32 mouse cellular contexts compared by ENCODE assay signal in the genomic region with DNA sequence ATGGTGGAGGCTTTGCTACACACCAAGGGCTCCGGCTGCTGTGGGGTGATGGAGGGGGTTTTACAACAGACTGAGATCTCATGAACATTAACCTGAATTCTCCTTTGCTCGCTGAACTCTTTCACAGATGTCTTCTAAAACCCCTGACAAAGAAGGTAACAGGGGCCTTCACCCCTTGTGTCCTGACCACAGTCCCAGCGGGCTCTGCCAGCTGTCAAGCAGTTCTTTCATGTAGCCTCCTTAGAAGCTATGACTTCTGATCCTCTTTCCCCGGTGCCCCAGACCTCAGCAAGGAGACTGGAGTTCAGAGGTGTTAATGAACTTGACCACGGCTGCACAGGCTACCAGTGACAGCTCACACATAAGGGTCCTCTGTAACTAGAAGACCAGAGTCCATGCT.
"Had no signal": no experiment of that assay in that cellular context is flagged by ENCODE, and none has a peak within 500 bp of the region (broad histone marks: within the 10 kb centered on the region; RNA-seq: fewer than 3 reads in every experiment).

No protein-coding gene starts in this region.

- H3K36me3 ChIP-seq: liver, embryonic 15.5 days; midbrain, embryonic 10.5 days; midbrain, embryonic 12.5 days; midbrain, embryonic 15.5 days had no signal

- H3K9ac ChIP-seq: limb, embryonic 12.5 days; limb, embryonic 13.5 days; limb, embryonic 15.5 days; liver, embryonic 12.5 days; liver, embryonic 13.5 days; liver, embryonic 14.5 days; liver, embryonic 15.5 days; liver, postnatal 0 days; lung, embryonic 14.5 days; lung, embryonic 15.5 days; midbrain, embryonic 12.5 days; midbrain, embryonic 13.5 days; midbrain, embryonic 15.5 days had no signal

- H3K4me2 ChIP-seq: limb, embryonic 12.5 days; limb, embryonic 13.5 days; limb, embryonic 15.5 days; liver, embryonic 11.5 days; liver, embryonic 12.5 days; liver, embryonic 13.5 days; liver, embryonic 15.5 days; lung, embryonic 14.5 days; lung, embryonic 15.5 days; midbrain, embryonic 11.5 days; midbrain, embryonic 12.5 days; midbrain, embryonic 13.5 days; midbrain, embryonic 15.5 days had no signal

- H3K9me3 ChIP-seq: limb, embryonic 10.5 days; limb, embryonic 13.5 days; limb, embryonic 15.5 days; liver, embryonic 12.5 days; liver, embryonic 13.5 days; liver, embryonic 15.5 days; lung, embryonic 15.5 days; midbrain, embryonic 10.5 days; midbrain, embryonic 15.5 days had no signal

- H3K27ac ChIP-seq: left cerebral cortex, adult 2 months; limb, embryonic 10.5 days; limb, embryonic 12.5 days; limb, embryonic 13.5 days; limb, embryonic 15.5 days; liver, embryonic 12.5 days; liver, embryonic 13.5 days; liver, embryonic 14.5 days; liver, embryonic 15.5 days; lung, embryonic 15.5 days; macrophage; midbrain, embryonic 10.5 days; midbrain, embryonic 12.5 days; midbrain, embryonic 13.5 days; midbrain, embryonic 15.5 days had no signal

- ATAC-seq: liver, embryonic 12.5 days; liver, postnatal 0 days; lung, postnatal 0 days; midbrain, embryonic 13.5 days; midbrain, embryonic 15.5 days; midbrain, embryonic 16.5 days had no signal

- H3K4me1 ChIP-seq: limb, embryonic 10.5 days; limb, embryonic 12.5 days; limb, embryonic 15.5 days; liver, embryonic 12.5 days; liver, embryonic 13.5 days; liver, embryonic 15.5 days; lung, embryonic 15.5 days; midbrain, embryonic 15.5 days had no signal

- H3K27me3 ChIP-seq: limb, embryonic 12.5 days; limb, embryonic 13.5 days; limb, embryonic 15.5 days; liver, embryonic 12.5 days; liver, embryonic 13.5 days; liver, embryonic 15.5 days; lung, embryonic 15.5 days; megakaryocyte, embryonic 14.5 days; midbrain, embryonic 12.5 days; midbrain, embryonic 13.5 days; midbrain, embryonic 15.5 days had no signal

- H3K4me3 ChIP-seq: left cerebral cortex, adult 2 months; limb, embryonic 10.5 days; limb, embryonic 12.5 days; limb, embryonic 13.5 days; limb, embryonic 15.5 days; liver, embryonic 12.5 days; liver, embryonic 13.5 days; liver, embryonic 15.5 days; lung, embryonic 15.5 days; megakaryocyte, embryonic 14.5 days; midbrain, embryonic 10.5 days; midbrain, embryonic 12.5 days; midbrain, embryonic 13.5 days; midbrain, embryonic 15.5 days; myocyte had no signal

- DNase-seq: left cerebral cortex, postnatal 4 days; liver; liver, embryonic 13.5 days; liver, postnatal 0 days; lung, adult 18-20 months; lung, adult 2 months; lung, embryonic 14.5 days; lung, postnatal 10 days; lung, postnatal 14 days; lung, postnatal 36 days; lung, postnatal 4 days; midbrain, embryonic 14.5 days had no signal
